Mouse (Mus musculus): Measurements from ENCODE around the gene Atp2a3.

Atp2a3 gene

DNA sequence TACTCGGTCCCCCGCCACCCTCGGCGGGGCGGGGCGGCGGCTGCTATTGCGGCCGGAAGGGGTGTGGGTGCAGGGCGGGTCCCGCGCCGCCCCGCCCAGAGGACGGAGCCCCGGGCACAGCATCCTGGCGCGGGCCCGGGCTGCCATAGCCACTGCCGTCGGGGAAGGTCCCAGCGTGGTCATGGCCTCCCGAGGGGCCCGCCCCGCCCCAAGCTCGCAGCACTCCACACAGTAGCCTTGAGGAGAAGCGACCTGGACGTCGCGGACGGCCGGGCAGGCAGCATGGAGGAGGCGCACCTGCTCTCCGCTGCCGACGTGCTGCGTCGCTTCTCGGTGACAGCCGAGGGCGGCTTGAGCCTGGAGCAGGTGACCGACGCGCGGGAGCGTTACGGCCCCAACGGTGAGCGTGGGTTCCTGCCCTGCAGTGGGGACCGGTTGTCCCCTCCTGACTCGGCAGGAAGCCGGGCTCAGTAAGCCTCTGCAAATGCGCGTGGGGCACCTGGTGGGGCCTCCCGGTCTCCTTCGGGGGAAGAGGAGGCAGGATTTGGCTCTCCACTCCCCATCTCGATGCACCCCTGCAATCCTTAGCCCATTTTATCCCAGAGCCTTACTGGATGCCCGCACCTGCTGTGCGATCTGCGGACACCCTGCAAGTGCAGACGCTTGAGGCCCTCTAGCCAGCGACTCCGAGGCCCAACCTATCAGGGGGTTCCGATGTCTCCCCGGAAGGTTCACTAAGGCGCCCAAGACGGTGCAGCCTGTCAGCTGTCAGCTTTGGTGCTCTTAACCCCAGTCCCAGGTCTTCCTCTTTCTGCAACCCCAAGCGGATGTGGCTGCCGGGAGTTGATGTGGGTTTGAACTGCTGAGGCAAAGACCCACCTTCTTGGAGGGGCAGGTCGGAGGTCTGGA is at the start of gene Atp2a3:
Gene Atp2a3, plus strand, starts transcription at position 98 of the 909 bp plus-strand sequence.
- DNase-seq (ENCODE audit: low spot score in 2 of 2): no peak

DNA sequence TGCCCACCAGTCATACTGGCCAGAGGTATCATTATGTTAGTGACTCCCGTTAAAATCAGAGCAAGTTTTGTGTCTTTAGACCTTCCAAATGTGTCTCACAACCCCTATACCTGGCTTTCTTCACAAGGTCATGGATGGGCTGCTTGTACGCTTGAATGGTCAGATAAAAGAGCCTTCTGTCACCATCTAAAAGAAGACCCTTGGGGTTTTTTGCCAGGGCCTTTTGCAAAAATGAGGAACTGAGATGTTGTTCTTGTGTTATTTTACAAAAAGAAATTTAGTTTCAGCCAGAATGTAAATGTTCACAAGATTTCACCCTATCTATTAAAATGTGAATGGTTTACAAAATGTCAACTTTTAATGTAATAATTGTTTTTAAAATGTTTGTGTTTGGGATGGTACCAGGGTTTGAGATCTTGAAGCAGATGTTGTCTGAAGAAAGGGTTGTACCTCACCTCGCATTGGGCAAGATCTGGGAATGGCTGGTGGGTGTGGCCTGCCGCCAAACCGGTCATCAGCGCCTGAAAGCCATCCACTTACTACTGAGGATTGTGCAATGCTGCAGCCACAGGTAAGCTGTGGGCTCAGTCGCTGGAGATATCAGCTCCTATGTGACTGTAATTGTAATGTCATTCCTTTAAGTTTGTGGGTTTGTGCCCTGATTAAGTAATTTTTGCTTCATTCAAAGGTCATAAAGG is 43.5 kb upstream of the Atp2a3 start:
- DNase-seq (ENCODE audit: low spot score in 2 of 2): no peak

DNA sequence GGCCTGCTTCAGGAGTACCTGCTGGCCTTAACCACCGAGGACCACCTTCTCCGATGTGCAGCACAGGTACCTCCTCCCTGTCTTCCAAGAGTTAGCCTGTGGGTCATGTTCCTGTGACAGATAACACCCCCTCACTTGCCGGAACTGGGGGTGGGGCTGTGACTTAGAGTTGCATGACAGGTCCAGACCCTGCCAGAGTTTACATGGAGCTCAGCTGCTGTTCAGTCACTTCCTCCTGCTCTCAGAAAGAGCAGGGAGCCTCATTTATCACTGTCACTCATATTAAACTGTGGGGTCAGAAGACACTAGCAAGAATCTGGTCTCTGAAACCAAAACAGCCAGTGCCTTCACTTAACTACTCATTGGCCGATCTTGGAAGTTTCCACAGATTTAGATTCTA is 37.9 kb upstream of the Atp2a3 start:
- DNase-seq (ENCODE audit: low spot score in 2 of 2): no peak

DNA sequence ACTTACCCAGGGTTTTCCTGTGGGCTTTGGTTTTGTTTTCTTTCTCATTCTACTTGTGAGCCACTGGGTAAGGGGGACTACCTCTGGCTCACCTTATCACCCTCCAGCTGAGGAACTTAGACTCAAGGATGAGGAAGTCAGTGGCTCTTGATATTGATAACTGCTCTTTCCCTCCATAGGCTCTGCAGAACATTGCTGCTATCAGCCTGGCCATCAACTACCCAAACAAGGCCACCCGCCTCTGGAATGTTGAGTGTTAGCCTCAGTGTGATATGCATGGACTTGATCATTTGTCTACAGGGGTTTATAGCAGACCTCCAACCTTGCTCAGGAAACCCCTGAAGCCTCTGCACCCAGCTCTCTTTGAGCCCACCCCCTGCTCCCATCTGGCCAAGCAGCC is 36.5 kb upstream of the Atp2a3 start:
- DNase-seq (ENCODE audit: low spot score in 2 of 2): no peak

DNA sequence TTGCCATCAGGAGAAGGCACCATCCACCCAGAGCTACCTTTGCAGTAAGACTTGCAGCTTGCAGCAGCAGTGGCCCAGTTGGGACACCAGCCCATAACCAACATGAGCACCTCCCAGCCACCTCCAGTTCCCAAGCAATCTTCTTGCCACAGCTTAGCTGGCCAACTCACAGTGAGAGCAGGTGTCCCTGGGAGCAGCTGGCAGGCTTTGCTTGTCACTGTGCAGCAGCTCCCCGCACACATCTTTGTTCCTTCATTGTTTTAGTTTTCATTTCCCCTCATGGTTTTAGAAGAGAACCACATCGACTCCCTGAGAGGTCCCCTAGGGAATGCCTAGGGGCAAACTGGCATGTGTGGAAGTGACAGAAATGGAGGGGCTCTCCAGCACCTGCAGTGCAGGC is 35.9 kb upstream of the Atp2a3 start:
- no peak for DNase-seq (ENCODE audit: low spot score in 2 of 2)

DNA sequence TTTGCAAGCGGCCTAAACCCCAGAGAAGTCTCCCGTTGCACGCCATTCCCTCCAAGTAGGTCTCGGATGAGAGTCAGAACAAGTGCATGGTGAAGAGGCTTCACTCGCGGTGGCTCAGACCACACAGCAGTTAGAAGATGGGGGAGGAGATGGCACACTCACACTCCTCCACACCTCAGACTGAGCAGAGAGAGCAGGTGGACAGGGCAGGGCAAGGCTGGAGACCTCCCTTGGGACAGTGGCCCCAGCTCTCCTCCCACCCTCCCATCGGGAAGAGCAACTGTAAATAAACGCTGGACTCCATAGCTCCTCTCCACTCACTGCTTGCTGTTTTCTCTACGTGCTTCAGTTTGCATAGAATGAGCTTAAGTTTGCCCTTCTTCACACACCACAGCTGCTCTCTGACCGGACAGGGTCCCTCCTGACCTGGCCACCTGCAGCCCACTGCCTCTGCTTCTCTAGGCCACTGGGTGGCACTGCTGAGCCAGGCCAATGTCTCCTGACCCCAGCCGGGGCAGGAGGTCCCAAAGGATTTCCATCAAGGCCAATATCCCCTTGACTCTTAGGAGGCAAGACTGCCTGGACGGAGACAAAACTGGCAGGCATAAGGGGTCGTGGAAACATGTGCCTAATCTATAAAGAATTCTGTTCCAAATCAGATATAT is 34.6 kb upstream of the Atp2a3 start:
- peak; percentile 36 to 38 for DNase-seq (ENCODE audit: low spot score in 2 of 2)

DNA sequence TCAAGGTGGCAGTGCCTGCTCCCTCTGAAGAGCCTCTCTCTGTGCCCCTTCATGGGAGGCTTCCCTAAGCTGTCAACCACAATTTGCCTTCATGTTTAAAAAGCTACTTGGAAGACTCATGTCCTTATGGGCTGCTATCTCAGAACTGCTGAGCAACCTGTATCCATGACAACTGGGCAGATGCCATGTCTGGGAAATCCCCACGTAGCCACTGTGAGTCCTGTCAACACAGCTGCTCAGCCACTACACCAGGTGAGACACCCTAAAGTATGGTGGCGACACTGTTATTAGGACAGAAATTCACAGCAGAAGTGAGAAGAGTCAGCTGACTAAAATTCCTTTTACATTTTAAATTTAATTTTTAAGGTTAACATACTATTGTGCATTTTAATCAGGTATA is 32.5 kb upstream of the Atp2a3 start:
- peak in 1 of 2 experiments; percentile 35 for DNase-seq (ENCODE audit: low spot score in 2 of 2)

DNA sequence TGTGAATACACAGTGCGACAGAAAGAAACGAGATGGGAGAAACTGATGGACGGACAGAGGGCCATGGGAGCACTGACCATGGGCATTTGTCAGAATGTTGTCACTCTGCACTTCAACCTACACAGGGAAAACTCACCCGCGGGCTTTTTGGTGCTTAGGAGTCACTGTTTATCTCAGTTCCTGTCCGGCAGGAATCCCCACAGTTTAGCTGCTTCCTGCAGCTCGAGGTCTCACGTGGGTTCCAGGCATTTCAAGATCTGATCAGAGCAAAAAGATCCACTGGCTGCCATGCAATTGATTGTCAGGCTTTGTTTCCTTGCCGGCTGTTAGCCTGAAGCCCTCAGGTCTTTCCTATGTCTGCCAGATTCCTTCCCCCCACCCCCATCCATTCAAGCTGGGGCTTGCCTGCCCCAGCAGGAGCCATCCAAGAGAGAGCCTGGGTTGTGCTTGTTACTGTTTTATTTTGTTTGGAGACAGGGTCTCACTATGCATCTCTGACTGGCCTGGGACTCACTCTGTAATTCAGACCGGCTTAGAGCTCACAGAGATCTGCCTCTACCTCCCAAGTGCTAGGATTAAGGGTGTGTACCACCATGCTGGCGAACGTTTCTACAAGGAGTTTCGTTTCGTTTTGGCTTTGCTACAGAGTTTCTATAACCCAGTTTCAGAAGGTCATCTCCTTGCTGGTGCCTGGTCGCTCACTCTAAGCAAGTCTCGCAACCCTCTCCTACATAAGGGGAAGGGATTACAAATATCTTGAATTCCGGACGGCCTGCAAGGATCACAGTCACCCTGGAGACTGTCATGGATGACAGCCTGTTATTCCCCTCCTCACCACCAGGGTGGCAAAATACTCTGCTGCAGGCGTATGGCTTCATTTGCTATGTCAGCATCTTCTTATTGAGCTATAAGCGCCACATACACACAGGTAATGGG is 20.5 kb upstream of the Atp2a3 start:
- DNase-seq (ENCODE audit: low spot score in 2 of 2): no peak

DNA sequence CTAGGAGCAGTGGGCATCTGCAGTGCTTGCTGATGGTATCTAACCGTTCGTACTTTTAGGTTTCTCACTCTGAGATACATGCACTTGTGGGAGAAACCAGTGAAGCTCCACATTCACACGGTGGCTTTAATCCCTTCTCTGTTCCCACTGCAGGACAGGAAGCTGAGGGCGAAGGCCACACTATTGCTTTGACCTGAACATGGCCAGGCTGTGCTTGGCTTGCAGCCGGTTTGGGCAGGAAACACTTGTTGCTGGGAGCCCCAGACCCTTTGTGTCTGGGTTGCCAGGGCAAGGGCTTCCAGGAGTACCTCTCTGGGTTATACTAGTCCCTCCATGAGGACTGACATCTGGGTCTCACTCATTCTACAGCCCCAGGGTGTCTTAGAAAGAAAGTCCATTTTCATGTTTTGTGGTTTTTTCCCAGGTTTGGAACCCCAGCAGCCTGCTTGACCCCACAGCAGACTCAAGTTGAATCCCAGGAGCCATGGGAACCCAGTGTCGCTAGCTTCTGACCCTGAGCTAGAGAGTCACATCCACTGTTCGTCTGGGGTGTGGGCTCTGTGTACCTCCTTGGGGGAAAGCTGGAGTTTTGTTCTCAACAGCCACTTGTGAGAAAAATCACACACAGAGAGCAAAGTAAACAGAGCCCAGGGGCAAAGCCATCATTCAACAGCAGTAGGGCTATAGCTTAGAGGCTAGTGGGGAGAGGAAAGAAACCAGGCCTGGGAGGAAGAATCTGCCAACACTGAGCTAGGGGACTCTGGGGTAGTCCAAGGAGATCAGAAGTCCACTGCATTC is 15.8 kb upstream of the Atp2a3 start:
- no peak for DNase-seq (ENCODE audit: low spot score in 2 of 2)

DNA sequence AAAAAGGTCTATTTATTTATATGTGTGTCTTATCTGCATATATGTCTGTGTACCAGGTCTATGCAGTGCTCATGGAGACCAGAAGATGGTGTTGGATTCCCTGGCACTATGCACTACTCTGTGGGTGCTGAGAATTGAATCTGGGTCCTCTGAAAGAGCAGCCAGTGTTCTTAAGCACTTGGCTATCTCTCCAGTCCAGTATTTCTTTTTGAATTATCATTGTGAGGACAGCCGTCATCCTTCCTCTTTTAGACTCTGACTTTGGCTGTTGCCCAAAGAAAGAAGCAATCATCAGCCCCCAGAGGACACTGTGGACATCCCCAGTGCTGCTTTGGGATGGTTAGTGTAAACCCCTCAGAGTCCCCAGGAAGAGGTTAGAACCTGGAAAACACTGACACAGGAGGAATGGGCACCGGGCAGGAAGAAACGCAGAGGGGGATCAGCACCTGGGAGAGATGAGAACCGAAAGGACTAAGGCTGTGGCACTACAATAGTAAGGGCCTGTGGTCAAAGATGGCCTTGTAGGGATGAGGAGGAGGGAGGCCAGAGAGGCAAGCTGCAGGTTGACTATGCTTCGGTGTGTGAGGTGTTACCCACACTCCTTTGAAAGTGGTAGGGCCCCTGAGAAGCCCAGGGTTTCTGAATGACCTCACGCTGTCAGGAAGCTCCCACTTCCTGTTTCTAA is 15.0 kb upstream of the Atp2a3 start:
- DNase-seq (ENCODE audit: low spot score in 2 of 2): no peak

DNA sequence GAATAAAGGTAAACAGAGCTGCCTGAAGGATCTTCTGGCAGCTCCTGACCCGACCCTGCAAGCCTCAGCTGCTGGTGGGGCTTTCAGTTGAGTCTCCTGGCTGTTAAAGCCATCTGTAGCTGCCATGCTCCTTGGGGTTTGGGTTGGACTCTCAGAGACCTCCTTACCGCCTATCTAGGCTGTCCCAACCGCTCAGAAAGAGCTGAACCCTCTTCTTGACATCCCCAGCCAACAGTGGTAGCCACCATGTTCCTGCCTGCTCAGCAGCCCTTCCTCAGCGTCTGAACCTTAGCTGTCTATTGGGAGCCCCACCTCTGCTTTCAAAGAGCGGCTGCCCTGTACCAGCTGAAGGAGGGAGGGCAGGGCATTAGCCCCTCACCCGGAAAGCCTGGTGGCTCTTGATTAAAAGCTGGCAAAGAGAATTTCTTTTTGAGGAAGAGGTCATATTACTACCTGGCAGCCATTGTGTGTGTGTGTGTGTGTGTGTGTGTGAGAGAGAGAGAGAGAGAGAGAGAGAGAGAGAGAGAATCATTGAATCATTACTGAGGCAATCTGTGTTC is 14.3 kb upstream of the Atp2a3 start:
- no peak for DNase-seq (ENCODE audit: low spot score in 2 of 2)

DNA sequence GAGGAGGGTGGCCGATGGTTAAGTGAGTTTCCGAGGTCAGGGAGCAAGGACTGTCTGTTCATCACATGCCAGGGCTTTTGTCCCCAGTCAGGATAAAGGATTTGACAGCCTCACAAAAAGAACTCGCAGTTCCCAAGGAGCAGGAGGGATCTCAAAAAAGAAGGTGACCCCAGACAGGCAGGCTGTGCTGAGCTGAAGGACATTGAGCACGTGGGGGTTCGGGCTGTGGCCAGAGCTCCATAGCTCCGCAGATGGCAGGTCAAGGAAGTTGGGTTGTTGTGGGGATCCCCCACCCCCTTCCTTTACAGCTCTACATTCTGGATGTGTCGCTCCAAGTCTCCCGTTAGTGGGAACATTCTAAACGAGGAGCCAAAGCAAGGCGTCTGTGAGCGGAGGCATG is 13.1 kb upstream of the Atp2a3 start:
- no peak for DNase-seq (ENCODE audit: low spot score in 2 of 2)

DNA sequence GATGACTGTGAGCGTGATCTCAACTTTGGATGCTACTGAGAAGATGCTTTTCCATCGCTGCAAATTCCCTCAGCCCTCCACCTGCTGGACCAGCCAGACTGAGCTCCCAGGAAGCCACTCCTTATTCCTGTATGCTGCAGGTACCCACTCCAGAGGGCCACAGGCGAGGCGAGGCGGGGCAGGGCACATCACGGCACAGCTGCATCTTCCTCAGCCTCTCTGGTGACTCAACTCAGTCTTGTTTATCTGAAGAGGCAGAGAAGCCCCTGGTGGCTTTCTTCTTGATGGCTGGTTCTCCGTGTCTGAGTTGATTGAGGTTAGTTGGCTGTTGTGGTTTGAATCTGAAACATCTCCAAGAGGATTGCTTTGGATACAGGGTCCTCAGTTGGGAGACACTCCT is 12.7 kb upstream of the Atp2a3 start:
- no peak for DNase-seq (ENCODE audit: low spot score in 2 of 2)

DNA sequence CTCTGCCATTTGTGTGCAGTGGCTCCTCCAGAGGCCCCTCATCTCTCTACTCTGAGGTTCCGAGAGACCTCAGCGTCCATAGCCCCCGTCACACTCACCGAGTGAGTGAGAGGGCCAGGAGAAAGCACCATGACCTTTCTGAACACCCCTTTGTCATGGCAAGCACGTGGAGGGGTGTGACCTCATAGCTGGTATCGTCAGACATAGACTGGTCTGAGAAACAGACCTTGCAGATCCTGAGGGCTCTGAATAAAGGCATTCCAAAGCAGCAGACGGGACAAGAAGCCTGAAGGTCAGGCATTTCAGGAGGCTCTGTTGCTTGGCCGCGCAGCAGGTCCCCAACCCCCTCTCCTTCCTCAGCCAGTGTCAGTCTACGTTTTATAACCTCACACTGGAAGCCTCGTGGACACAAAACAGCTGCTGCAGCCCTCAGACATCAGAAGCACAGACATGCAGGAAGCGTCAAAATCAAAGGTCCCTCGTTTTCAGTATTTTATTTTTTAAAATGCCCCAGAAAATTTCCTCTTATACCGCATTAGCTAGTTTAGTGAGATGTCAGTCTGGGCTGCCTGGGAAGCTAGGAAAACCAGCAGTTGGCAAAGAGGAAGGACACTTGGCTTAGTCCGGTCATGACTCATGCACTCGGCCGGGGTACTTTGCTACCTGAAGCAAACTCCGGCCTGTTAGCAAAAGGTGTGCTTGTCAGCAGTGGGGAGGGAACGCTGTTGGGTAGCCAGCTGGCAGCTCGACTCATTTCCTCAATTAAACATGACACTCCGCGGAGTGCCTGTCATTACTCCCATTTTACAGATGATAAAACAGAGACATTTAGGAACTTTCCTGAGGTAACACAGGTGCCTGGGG is 9.6 kb upstream of the Atp2a3 start:
- DNase-seq (ENCODE audit: low spot score in 2 of 2): no peak

DNA sequence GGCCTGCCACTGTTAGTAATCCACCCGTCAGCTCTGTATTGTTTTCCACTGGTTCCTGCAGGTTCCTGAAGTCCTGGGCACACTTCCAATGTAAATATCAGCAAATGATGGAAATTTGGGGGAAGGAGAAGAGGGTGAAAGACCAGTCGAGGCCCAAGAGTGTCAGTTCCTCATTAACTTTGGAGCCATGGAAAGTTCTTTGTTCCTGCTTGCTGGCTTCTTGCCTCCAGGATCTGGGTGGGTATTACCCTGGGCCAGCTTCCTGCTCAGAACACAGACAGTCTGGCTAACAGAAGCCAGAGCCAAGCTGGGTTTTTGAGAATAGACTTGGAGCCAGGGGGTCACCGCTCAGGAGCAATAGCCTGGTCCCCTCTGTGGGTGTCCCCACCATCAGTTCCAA is 8.7 kb upstream of the Atp2a3 start:
- DNase-seq (ENCODE audit: low spot score in 2 of 2): no peak

DNA sequence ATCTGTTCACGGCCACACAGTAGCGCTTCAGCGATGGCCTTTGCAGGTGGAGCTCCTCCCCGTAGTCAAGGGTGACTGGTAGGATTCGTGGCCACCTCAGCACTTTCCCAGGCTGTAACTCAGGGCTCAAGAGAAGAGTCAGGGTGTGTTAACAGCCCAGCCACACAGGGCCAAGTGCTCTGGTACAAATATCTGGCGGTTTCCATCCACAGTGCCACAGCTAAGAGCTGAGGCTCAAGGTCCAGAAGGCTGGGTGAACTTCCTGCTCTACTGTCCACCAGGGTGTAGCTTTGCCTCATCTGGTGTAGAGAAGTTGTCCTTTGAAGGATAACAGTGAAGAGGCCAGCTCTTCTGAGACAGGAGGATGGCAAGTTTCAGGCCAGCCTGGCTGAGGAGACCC is 8.3 kb upstream of the Atp2a3 start:
- DNase-seq (ENCODE audit: low spot score in 2 of 2): no peak

DNA sequence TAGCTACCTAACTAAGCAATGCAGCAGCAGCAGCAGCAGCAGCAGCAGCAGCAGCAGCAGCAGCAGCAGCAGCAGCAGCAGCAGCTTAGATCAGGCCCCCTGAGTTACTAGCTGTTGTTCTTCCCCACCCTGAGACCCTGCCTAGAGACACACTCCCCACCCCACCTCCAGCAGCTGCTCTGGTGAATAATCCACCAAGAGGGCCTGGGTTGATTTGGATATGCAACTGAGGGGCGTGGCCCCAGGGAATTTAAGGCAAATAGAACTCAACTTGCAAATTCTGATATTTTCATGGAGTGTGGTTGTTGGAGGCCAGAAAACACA is 7.9 kb upstream of the Atp2a3 start:
- no peak for DNase-seq (ENCODE audit: low spot score in 2 of 2)

DNA sequence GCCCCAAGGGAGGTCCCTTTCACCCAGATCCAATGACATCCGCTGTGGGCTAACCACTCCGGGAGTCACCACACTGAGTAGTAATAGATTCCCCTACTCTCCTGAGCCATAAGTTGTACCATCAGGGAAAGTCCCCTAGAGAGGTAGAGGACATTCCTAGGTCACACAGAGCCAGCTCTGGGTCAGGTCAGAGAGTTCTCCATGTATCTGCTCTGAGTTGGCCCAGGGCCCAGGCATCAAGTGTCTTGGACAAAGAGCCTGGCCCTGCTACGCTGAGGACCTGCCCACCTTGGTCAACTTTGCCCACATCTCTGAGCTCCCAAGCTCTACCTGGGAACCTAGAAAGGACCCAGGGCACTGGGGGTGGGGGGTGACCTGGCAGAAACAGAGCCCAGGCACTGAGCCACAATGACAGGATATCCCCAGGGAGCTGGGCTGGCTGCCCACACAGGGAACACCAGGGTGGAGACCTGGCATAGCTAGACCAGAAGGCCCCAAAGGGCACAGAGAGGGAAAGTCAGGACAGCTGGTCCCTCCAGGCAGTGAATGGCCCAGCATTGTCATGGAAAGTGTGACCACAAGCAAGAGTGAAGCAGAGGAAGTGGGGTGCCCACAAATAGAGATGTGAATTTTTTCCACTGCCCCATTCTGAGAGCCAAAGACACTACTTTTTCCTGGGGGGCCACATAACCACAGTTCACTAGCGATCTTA is 7.4 kb upstream of the Atp2a3 start:
- no peak for DNase-seq (ENCODE audit: low spot score in 2 of 2)
